In the genomic region with DNA sequence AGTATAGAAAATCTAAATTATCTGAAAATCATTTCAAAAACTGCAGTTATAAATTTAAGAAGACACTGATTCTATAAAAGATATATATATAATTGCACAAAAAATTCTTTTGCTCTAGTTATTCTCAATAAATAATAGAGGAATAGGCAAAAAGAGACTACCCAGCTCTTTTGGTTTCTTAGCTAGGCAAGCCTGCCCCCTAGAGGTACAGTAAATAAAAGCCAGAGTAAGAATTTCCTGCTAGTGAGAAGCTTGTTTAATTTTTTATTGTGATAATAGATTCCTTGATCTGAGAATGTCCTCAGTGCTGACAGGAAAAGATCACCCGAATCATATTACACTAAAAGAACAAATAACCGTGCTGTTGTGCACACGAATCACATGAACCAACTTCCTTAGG, we compare ENCODE assay signal across 8 mouse cellular contexts. TPM values are rescaled to one million over a fixed set of nuclear protein-coding genes. Genes with fewer than 3 reads are reported as not detected.
DNase-seq lines count a peak whose midpoint lies in the region; ATAC-seq and TF ChIP-seq lines count a peak whose summit lies in the region.

No protein-coding gene starts in this region.

- 0 out of 2 replicates have a peak, but pooled peaks cover 4% of the 10 kb centered on the region for H3K27me3 ChIP-seq in heart, postnatal 0 days (ENCODE audit: control insufficient read depth, insufficient read depth, low read length)
- H3K27me3 ChIP-seq in heart, embryonic 12.5 days (replicated peaks) = 0 out of 2 replicates have a peak, but pooled peaks cover 6% of the 10 kb centered on the region

- no peak for ATAC-seq in heart, postnatal 0 days (ENCODE audit: insufficient read depth, low read depth)
- ATAC-seq in heart, embryonic 12.5 days (ENCODE audit: insufficient number of reproducible peaks, low FRiP score) = no peak

- no peak for DNase-seq in heart, postnatal 0 days (ENCODE audit: low spot score)
- DNase-seq in lung, postnatal 14 days = peak; percentile 5
- DNase-seq in lung, postnatal 4 days = no peak
- DNase-seq in ZHBTc4 (ENCODE audit: low read depth, low spot score) = peak; percentile 10
- peak; percentile 33 for DNase-seq in naive thymus-derived CD4-positive, alpha-beta T cell, adult 2 months (ENCODE audit: low read depth)
- DNase-seq in ovary, postnatal 10 days (ENCODE audit: low spot score) = no peak
- no peak for DNase-seq in spleen, adult 12 weeks (ENCODE audit: low spot score)

- H3K4me3 ChIP-seq in heart, postnatal 0 days (ENCODE audit: low read depth, low read length) = no peak overlapping the region
- H3K4me3 ChIP-seq in heart, embryonic 12.5 days = no peak overlapping the region

- no peak overlapping the region for H3K9ac ChIP-seq in heart, postnatal 0 days (replicated peaks; ENCODE audit: low read depth, low read length)
- no peak overlapping the region for H3K9ac ChIP-seq in heart, embryonic 12.5 days

- no peaks in the 10 kb centered on the region for H3K4me1 ChIP-seq in heart, postnatal 0 days (ENCODE audit: control insufficient read depth, insufficient read depth)
- no peaks in the 10 kb centered on the region for H3K4me1 ChIP-seq in heart, embryonic 12.5 days (replicated peaks)

- H3K36me3 ChIP-seq in heart, postnatal 0 days (replicated peaks; ENCODE audit: control insufficient read depth, insufficient read depth, low read length) = no peaks in the 10 kb centered on the region
- H3K36me3 ChIP-seq in heart, embryonic 12.5 days = no peaks in the 10 kb centered on the region

- no peaks in the 10 kb centered on the region for H3K9me3 ChIP-seq in heart, postnatal 0 days (replicated peaks; ENCODE audit: control insufficient read depth, low read length)
- no peaks in the 10 kb centered on the region for H3K9me3 ChIP-seq in heart, embryonic 12.5 days (replicated peaks)

- WGBS in heart, postnatal 0 days = 15% methylated on average over 3 of the region's 3 CpGs
- WGBS in heart, embryonic 12.5 days = 17% methylated on average over 3 of the region's 3 CpGs

- H3K4me2 ChIP-seq in heart, postnatal 0 days (ENCODE audit: low read depth, low read length) = no peak overlapping the region
- H3K4me2 ChIP-seq in heart, embryonic 12.5 days = no peak overlapping the region

- no peak for TF ChIP-seq EP300 in heart, postnatal 0 days (IDR thresholded peaks at IDR 0.05; ENCODE audit: low read depth)

- H3K27ac ChIP-seq in heart, postnatal 0 days (ENCODE audit: low read depth) = no peak overlapping the region
- no peak overlapping the region for H3K27ac ChIP-seq in heart, embryonic 12.5 days (ENCODE audit: poor library complexity, severe bottlenecking)

- TF ChIP-seq CTCF in heart, postnatal 0 days (IDR thresholded peaks at IDR 0.05; ENCODE audit: low read depth) = peak; percentile 44

RNA-seq across cellular contexts. Expression of a gene that starts 43.8 kb away (rescaled TPM):
- 21.6 and 29.4 TPM in 2 replicates for total RNA-seq in heart, postnatal 0 days (2014; rRNA removed; ENCODE audit: low replicate concordance)
- polyA plus RNA-seq in heart, postnatal 0 days (2015; fragmentation: Nextera tagmentation; extraction: Ambion mirVana) = 9.4 and 11.5 TPM in 2 replicates
- 35.4 and 35.7 TPM in 2 replicates for polyA plus RNA-seq in heart, embryonic 12.5 days (2016; fragmentation: Nextera tagmentation; extraction: Ambion mirVana)

Comparison
In these comparisons a context has a peak if more than half of its experiments do, and no peak if none do; other contexts are left out.
1. DNase-seq: peak in lung, postnatal 14 days (single experiment), ZHBTc4 (single experiment) and naive thymus-derived CD4-positive, alpha-beta T cell, adult 2 months (single experiment); none in heart, postnatal 0 days (single experiment), lung, postnatal 4 days (0 of 2), ovary, postnatal 10 days (single experiment) and spleen, adult 12 weeks (single experiment).